In genomic region chr12:113035093-113035492, GRCm38 (mm10) we compare ENCODE assay signal across 35 mouse cellular contexts. TPM values are rescaled to one million over a fixed set of nuclear protein-coding genes. Genes with fewer than 3 reads are reported as not detected.
A peak's percentile ranks its signal among the peaks of the same experiment; 100 is the strongest.
DNase-seq lines count a peak whose midpoint lies in the region; ATAC-seq and TF ChIP-seq lines count a peak whose summit lies in the region.
"Had no signal": no experiment of that assay in that cellular context is flagged by ENCODE, and none has a peak within 500 bp of the region (broad histone marks: within the 10 kb centered on the region; RNA-seq: fewer than 3 reads in every experiment).

No protein-coding gene starts in this region.

- 47% methylated on average over 2 of the region's 2 CpGs for WGBS in heart, embryonic 15.5 days
- WGBS in liver, embryonic 15.5 days (ENCODE audit: insufficient replicate concordance): 32% methylated on average over 2 of the region's 2 CpGs
- 70% methylated on average over 2 of the region's 2 CpGs for WGBS in liver, embryonic 11.5 days

- H3K27ac ChIP-seq in gastrocnemius, adult 2 months: 0 out of 2 replicates have a peak overlapping the region, but pooled peaks have one; percentile 4
- H3K27ac ChIP-seq in heart, embryonic 15.5 days: peak overlapping the region; percentile 57
- peak overlapping the region; percentile 54; the same call in 1 of the 2 replicates for H3K27ac ChIP-seq in liver, embryonic 15.5 days (replicated peaks)
- H3K27ac ChIP-seq in liver, embryonic 11.5 days (ENCODE audit: low read depth, low read length): no peak overlapping the region
- H3K27ac ChIP-seq: embryonic facial prominence, embryonic 10.5 days; embryonic facial prominence, embryonic 15.5 days; forebrain, embryonic 12.5 days; hindbrain, embryonic 14.5 days; limb, embryonic 12.5 days; neural tube, embryonic 15.5 days; stomach, embryonic 15.5 days had no signal

- no peaks in the 10 kb centered on the region for H3K36me3 ChIP-seq in heart, embryonic 15.5 days
- 0 out of 2 replicates have a peak, but pooled peaks cover 2% of the 10 kb centered on the region for H3K36me3 ChIP-seq in liver, embryonic 15.5 days (replicated peaks)
- no peaks in the 10 kb centered on the region for H3K36me3 ChIP-seq in liver, embryonic 11.5 days (ENCODE audit: control insufficient read depth, insufficient read depth, low read length)
- H3K36me3 ChIP-seq: embryonic facial prominence, embryonic 15.5 days; forebrain, embryonic 12.5 days; limb, embryonic 12.5 days; neural tube, embryonic 15.5 days; stomach, embryonic 15.5 days had no signal

- DNase-seq in gastrocnemius, adult 2 months: no peak
- no peak for DNase-seq in gastrocnemius, postnatal 14 days
- no peak for DNase-seq in heart, postnatal 36 days
- no peak for DNase-seq in liver, embryonic 11.5 days (ENCODE audit: low spot score)
- DNase-seq in spleen, postnatal 36 days (ENCODE audit: low spot score in 2 of 2): no peak
- DNase-seq: adrenal gland, adult 8-10 months; cerebellum, adult 8-10 months; cerebellum, postnatal 25 days; forebrain, postnatal 0 days; gastrocnemius, postnatal 10 days; kidney, adult 11 months; kidney, postnatal 14 days; lung, adult 18-20 months; lung, postnatal 4 days; midbrain, embryonic 14.5 days; retina, postnatal 1 day; right cerebral cortex, postnatal 14 days had no signal

- H3K4me2 ChIP-seq in heart, embryonic 15.5 days: no peak overlapping the region
- H3K4me2 ChIP-seq in liver, embryonic 15.5 days: no peak overlapping the region
- H3K4me2 ChIP-seq in liver, embryonic 11.5 days: no peak overlapping the region
- H3K4me2 ChIP-seq: embryonic facial prominence, embryonic 15.5 days; forebrain, embryonic 12.5 days; hindbrain, embryonic 14.5 days; limb, embryonic 12.5 days; neural tube, embryonic 15.5 days; stomach, embryonic 15.5 days had no signal

- 0 out of 2 replicates have a peak, but pooled peaks have one; percentile 20 for ATAC-seq in heart, embryonic 15.5 days (replicated peaks; ENCODE audit: insufficient number of reproducible peaks, insufficient read depth, low FRiP score, low read depth)
- no peak for ATAC-seq in liver, embryonic 15.5 days (ENCODE audit: insufficient read depth)
- ATAC-seq in liver, embryonic 11.5 days (replicated peaks; ENCODE audit: low FRiP score): no peak
- ATAC-seq: forebrain, postnatal 0 days; inflammation-experienced regulatory T-cells, adult 6 months; lung, postnatal 0 days had no signal

- intact Hi-C loops in gastrocnemius, adult 2 months (cut with DNase I): no loop called here
- intact Hi-C loops in gastrocnemius, postnatal 14 days (cut with DNase I; ENCODE audit: low total_unique reads): no loop called here
- intact Hi-C loops in heart, postnatal 36 days (cut with DNase I): no loop called here

- H3K4me3 ChIP-seq in gastrocnemius, adult 2 months: no peak overlapping the region
- no peak overlapping the region for H3K4me3 ChIP-seq in heart, embryonic 15.5 days
- H3K4me3 ChIP-seq in liver, embryonic 15.5 days (replicated peaks): no peak overlapping the region
- no peak overlapping the region for H3K4me3 ChIP-seq in liver, embryonic 11.5 days (ENCODE audit: low read depth, low read length)
- H3K4me3 ChIP-seq: embryonic facial prominence, embryonic 10.5 days; embryonic facial prominence, embryonic 15.5 days; forebrain, embryonic 12.5 days; limb, embryonic 12.5 days; neural tube, embryonic 15.5 days; stomach, embryonic 15.5 days had no signal

- no peak overlapping the region for H3K9ac ChIP-seq in heart, embryonic 15.5 days
- H3K9ac ChIP-seq in liver, embryonic 15.5 days: no peak overlapping the region
- no peak overlapping the region for H3K9ac ChIP-seq in liver, embryonic 11.5 days (ENCODE audit: low read depth, low read length)
- H3K9ac ChIP-seq: embryonic facial prominence, embryonic 15.5 days; forebrain, embryonic 12.5 days; forebrain, postnatal 0 days; hindbrain, embryonic 14.5 days; limb, embryonic 12.5 days; neural tube, embryonic 15.5 days; stomach, embryonic 15.5 days had no signal

- H3K9me3 ChIP-seq in heart, embryonic 15.5 days (replicated peaks): no peaks in the 10 kb centered on the region
- no peaks in the 10 kb centered on the region for H3K9me3 ChIP-seq in liver, embryonic 15.5 days (replicated peaks)
- no peaks in the 10 kb centered on the region for H3K9me3 ChIP-seq in liver, embryonic 11.5 days (ENCODE audit: control insufficient read depth, low read length)
- H3K9me3 ChIP-seq: embryonic facial prominence, embryonic 10.5 days; embryonic facial prominence, embryonic 15.5 days; forebrain, embryonic 12.5 days; limb, embryonic 12.5 days; neural tube, embryonic 15.5 days; stomach, embryonic 15.5 days had no signal

- no peak for TF ChIP-seq CTCF in gastrocnemius, adult 2 months (IDR thresholded peaks at IDR 0.05)

- no peaks in the 10 kb centered on the region for H3K27me3 ChIP-seq in heart, embryonic 15.5 days
- no peaks in the 10 kb centered on the region for H3K27me3 ChIP-seq in liver, embryonic 15.5 days
- H3K27me3 ChIP-seq in liver, embryonic 11.5 days (replicated peaks; ENCODE audit: control insufficient read depth, insufficient read depth, low read length): no peaks in the 10 kb centered on the region
- H3K27me3 ChIP-seq: CH12.LX; embryonic facial prominence, embryonic 15.5 days; forebrain, embryonic 12.5 days; limb, embryonic 12.5 days; neural tube, embryonic 15.5 days; stomach, embryonic 15.5 days had no signal

- peaks cover 36% of the 10 kb centered on the region for H3K4me1 ChIP-seq in heart, embryonic 15.5 days (replicated peaks)
- peaks cover 72% of the 10 kb centered on the region for H3K4me1 ChIP-seq in liver, embryonic 15.5 days (replicated peaks)
- H3K4me1 ChIP-seq in liver, embryonic 11.5 days (replicated peaks; ENCODE audit: control insufficient read depth, insufficient read depth, low read length): peaks cover 38% of the 10 kb centered on the region

RNA-seq across cellular contexts. Expression of gene Pacs2, which starts 20.8 kb away (rescaled TPM):
- total RNA-seq in gastrocnemius, adult 2 months (2021): 10 to 100 TPM; 35.9 to 41.0 TPM
- 10 to 100 TPM; 31.9 to 41.4 TPM for total RNA-seq in gastrocnemius, postnatal 14 days (2021)
- 6.9 and 9.0 TPM in 2 replicates for polyA plus RNA-seq in heart, embryonic 15.5 days (2015; fragmentation: Nextera tagmentation; extraction: Ambion mirVana)
- total RNA-seq in heart, postnatal 36 days (2021): 10 to 100 TPM; 32.5 to 38.9 TPM
- polyA plus RNA-seq in liver, embryonic 15.5 days (2015; fragmentation: Nextera tagmentation; extraction: Ambion mirVana): 6.1 and 6.7 TPM in 2 replicates
- 11.0 and 11.9 TPM in 2 replicates for polyA plus RNA-seq in liver, embryonic 11.5 days (2014; fragmentation: Nextera tagmentation; extraction: Ambion mirVana)

RNA-seq across cellular contexts. Expression of gene Brf1, which starts 34.6 kb away (rescaled TPM):
- total RNA-seq in gastrocnemius, adult 2 months (2021): 10 to 100 TPM; 20.8 to 21.5 TPM
- total RNA-seq in gastrocnemius, postnatal 14 days (2021): 10 to 100 TPM; 21.4 to 22.7 TPM
- polyA plus RNA-seq in heart, embryonic 15.5 days (2015; fragmentation: Nextera tagmentation; extraction: Ambion mirVana): 30.2 and 47.2 TPM in 2 replicates
- 10 to 100 TPM; 24.5 to 25.3 TPM for total RNA-seq in heart, postnatal 36 days (2021)
- 26.3 and 29.2 TPM in 2 replicates for polyA plus RNA-seq in liver, embryonic 15.5 days (2015; fragmentation: Nextera tagmentation; extraction: Ambion mirVana)
- 51.8 and 52.9 TPM in 2 replicates for polyA plus RNA-seq in liver, embryonic 11.5 days (2014; fragmentation: Nextera tagmentation; extraction: Ambion mirVana)

RNA-seq across cellular contexts. Expression of gene Tex22, which starts 39.2 kb away (rescaled TPM):
- not detected for total RNA-seq in gastrocnemius, adult 2 months (2021)
- under 1 TPM in 1 of 2 experiments, not detected in 1; 0.27 TPM for total RNA-seq in gastrocnemius, postnatal 14 days (2021)
- polyA plus RNA-seq in heart, embryonic 15.5 days (2015; fragmentation: Nextera tagmentation; extraction: Ambion mirVana): not detected in 2 replicates
- total RNA-seq in heart, postnatal 36 days (2021): not detected
- not detected in 2 replicates for polyA plus RNA-seq in liver, embryonic 15.5 days (2015; fragmentation: Nextera tagmentation; extraction: Ambion mirVana)
- not detected in 2 replicates for polyA plus RNA-seq in liver, embryonic 11.5 days (2014; fragmentation: Nextera tagmentation; extraction: Ambion mirVana)
- total RNA-seq: granulocyte monocyte progenitor cell, adult 5-6 weeks; hematopoietic stem cell, adult 5-6 weeks; monocyte, adult 5-6 weeks had no signal
- polyA plus RNA-seq: C2C12; embryonic facial prominence, embryonic 10.5 days; embryonic facial prominence, embryonic 15.5 days; forebrain, embryonic 12.5 days; forebrain, postnatal 0 days; kidney, embryonic 14.5 days; limb, embryonic 12.5 days; lung, postnatal 0 days; midbrain, embryonic 14.5 days; neural tube, embryonic 15.5 days; small intestine, adult 2 months; stomach, embryonic 15.5 days had no signal

RNA-seq across cellular contexts. Expression of gene Btbd6, which starts 58.8 kb away (rescaled TPM):
- total RNA-seq in gastrocnemius, adult 2 months (2021): 10 to 100 TPM; 13.3 to 20.6 TPM
- 10 to 100 TPM in 1 of 2 experiments, 1 to 10 TPM in 1; 7.3 to 10.2 TPM for total RNA-seq in gastrocnemius, postnatal 14 days (2021)
- 19.4 and 23.5 TPM in 2 replicates for polyA plus RNA-seq in heart, embryonic 15.5 days (2015; fragmentation: Nextera tagmentation; extraction: Ambion mirVana)
- 10 to 100 TPM; 24.3 to 24.7 TPM for total RNA-seq in heart, postnatal 36 days (2021)
- polyA plus RNA-seq in liver, embryonic 15.5 days (2015; fragmentation: Nextera tagmentation; extraction: Ambion mirVana): 5.5 and 5.8 TPM in 2 replicates
- polyA plus RNA-seq in liver, embryonic 11.5 days (2014; fragmentation: Nextera tagmentation; extraction: Ambion mirVana): 12.3 and 12.4 TPM in 2 replicates
